Mouse (Mus musculus): ENCODE results near the gene Palmd. TPM values are rescaled to one million over a fixed set of nuclear protein-coding genes. Genes with fewer than 3 reads are reported as not detected.

Palmd gene
- polyA plus RNA-seq, 1 experiment from 2014 or later, result 4.6 TPM

Other genes starting within 250 kb of the Palmd start
- 13.4 and 13.6 TPM in 2 replicates for gene Agl, start 160.8 kb downstream of the Palmd start, polyA plus RNA-seq (2014; fragmentation: Nextera tagmentation; extraction: Ambion mirVana)
- 66.7 and 73.0 TPM in 2 replicates for gene Frrs1, start 109.5 kb downstream of the Palmd start, polyA plus RNA-seq (2014; fragmentation: Nextera tagmentation; extraction: Ambion mirVana)
- not detected in 2 replicates for gene 4930455H04Rik, start 720 bp downstream of the Palmd start, polyA plus RNA-seq (2014; fragmentation: Nextera tagmentation; extraction: Ambion mirVana)